Mouse (Mus musculus): ENCODE results near the gene Defb29. TPM values are rescaled to one million over a fixed set of nuclear protein-coding genes. Genes with fewer than 3 reads are reported as not detected.

The Defb29 gene
- not detected in 2 replicates for polyA plus RNA-seq (2015; fragmentation: Nextera tagmentation; extraction: Ambion mirVana)

DNA sequence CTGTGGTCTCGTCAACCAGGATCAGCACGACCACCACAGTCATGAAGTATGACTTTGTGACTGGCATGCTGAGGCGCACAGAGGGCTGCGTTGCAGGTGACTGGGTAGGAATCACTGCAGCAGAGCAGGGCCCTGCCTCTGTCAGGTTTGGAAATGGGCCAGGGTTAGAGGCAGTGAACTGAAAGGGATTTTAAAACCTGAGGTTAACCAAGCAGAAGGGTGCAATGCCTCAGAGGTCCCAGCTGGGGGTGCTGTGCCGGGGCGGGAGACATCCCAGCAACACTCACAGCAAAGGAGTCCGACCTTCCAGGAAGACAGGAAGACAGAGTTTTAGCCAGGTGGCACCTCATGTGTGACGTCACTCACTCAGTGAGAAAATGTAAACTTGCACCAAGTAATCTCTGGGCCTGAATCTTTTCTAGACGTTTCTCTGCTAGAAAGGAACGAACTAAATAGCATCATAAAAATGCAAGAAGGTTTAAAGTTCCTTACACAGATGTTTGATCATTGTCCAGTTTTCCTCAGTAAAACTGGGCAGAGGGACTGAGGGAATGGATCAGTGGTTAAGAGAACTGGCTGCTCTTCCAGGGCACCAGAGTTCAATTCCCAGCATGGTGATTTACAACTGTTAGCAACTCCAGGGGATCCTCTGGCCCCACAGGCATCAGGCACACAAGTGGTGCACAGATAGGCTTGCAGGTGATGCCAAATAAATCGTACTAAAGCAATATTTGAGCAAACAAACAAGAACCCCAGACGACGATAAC is at the start of gene Defb29:
Defb29 (minus strand) TSS at position 155 of the 767 bp plus-strand sequence.
- no peaks in the 10 kb centered on the region for H3K36me3 ChIP-seq (ENCODE audit: control insufficient read depth, insufficient read depth, low read length)
- H3K9me3 ChIP-seq (ENCODE audit: control insufficient read depth, low read length), result no peaks in the 10 kb centered on the region
- no peaks in the 10 kb centered on the region for H3K4me1 ChIP-seq (ENCODE audit: control insufficient read depth, insufficient read depth, low read depth, low read length)
- no peak within 1 kb of the TSS for H3K4me2 ChIP-seq (ENCODE audit: low read length)
- 51% methylated on average over 13 of the region's 13 CpGs for WGBS
- no peak within 1 kb of the TSS for H3K27ac ChIP-seq (ENCODE audit: low read depth, low read length)
- H3K27me3 ChIP-seq (replicated peaks; ENCODE audit: control insufficient read depth, insufficient read depth, low read length), result no peaks in the 10 kb centered on the region
- no peak for ATAC-seq
- no peak within 1 kb of the TSS for H3K4me3 ChIP-seq (ENCODE audit: low read length)
- H3K9ac ChIP-seq (ENCODE audit: low read depth, low read length), result no peak within 1 kb of the TSS

GRCm38 (mm10) chr2:152589021-152589420 is 49.1 kb upstream of the Defb29 start:
- no peak for ATAC-seq
- Histone ChIP-seq H3K9me3 (ENCODE audit: control insufficient read depth, low read length) (no peaks in the 10 kb centered on the region), H3K27ac (ENCODE audit: low read depth, low read length) (no peak overlapping the region), H3K4me1 (ENCODE audit: control insufficient read depth, insufficient read depth, low read depth, low read length) (no peaks in the 10 kb centered on the region), H3K4me3 (ENCODE audit: low read length) (no peak overlapping the region), H3K36me3 (ENCODE audit: control insufficient read depth, insufficient read depth, low read length) (no peaks in the 10 kb centered on the region), H3K27me3 (replicated peaks; ENCODE audit: control insufficient read depth, insufficient read depth, low read length) (no peaks in the 10 kb centered on the region), H3K9ac (ENCODE audit: low read depth, low read length) (no peak overlapping the region), H3K4me2 (ENCODE audit: low read length) (no peak overlapping the region)
- 57% methylated on average over 6 of the region's 6 CpGs for WGBS

DNA sequence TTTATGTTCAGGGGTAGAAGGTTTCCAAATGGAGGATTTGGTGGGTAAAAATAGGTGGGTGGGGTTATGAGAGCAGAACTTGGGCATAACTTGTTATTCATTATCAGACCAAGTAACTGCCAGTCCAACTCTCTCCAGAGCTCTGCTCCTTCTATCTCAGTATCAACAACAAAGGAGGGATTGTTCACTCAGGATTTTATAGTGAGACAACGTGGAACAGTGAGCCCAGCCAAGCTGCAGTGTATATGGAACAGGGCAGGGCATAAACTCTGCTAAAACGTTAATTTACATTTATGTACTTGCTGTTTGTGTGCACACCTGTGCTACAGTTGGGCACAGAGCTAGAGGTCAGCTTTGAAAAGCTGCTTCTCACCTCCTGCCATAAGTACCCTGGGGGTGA is 48.6 kb upstream of the Defb29 start:
- H3K9me3 ChIP-seq (ENCODE audit: control insufficient read depth, low read length), result no peaks in the 10 kb centered on the region
- H3K4me2 ChIP-seq (ENCODE audit: low read length), result no peak overlapping the region
- H3K9ac ChIP-seq (ENCODE audit: low read depth, low read length), result no peak overlapping the region
- 55% methylated on average over 2 of the region's 2 CpGs for WGBS
- H3K4me3 ChIP-seq (ENCODE audit: low read length), result no peak overlapping the region
- H3K27ac ChIP-seq (ENCODE audit: low read depth, low read length), result no peak overlapping the region
- H3K36me3 ChIP-seq (ENCODE audit: control insufficient read depth, insufficient read depth, low read length), result no peaks in the 10 kb centered on the region
- no peak for ATAC-seq
- no peaks in the 10 kb centered on the region for H3K4me1 ChIP-seq (ENCODE audit: control insufficient read depth, insufficient read depth, low read depth, low read length)
- H3K27me3 ChIP-seq (replicated peaks; ENCODE audit: control insufficient read depth, insufficient read depth, low read length), result no peaks in the 10 kb centered on the region

DNA sequence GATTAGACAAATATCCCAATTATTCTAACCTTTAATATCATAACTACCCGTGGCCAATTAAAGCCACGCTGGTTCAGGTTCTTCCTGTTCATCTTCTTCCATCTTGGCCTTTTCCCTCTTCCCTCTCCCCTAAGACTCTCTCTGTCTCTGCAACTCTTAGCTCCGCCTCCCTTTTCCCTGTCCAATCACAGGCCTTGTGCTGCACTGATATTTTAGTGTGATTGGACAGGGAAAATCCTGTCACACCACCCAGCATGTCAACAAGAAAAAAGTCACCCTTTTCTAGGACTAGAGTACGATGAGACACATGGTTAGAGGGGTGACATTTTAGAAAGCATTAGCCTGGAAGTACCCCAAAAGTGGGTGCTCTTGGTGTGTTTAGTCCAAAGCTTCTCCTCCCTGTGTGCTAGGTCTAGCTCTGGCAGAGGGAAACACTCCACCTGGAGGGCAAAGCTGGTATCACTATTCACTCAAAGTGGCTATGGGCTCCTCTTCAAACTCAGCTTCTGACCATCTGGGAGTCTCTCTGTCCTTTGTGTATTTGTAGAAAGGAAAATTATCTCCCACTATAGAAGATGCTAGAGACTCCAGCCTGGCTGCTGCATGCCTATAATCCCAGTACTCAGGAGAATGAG is 47.1 kb upstream of the Defb29 start:
- no peak overlapping the region for H3K4me2 ChIP-seq (ENCODE audit: low read length)
- no peak overlapping the region for H3K9ac ChIP-seq (ENCODE audit: low read depth, low read length)
- WGBS, result 76% methylated on average over 4 of the region's 4 CpGs
- H3K4me1 ChIP-seq (ENCODE audit: control insufficient read depth, insufficient read depth, low read depth, low read length), result no peaks in the 10 kb centered on the region
- no peaks in the 10 kb centered on the region for H3K9me3 ChIP-seq (ENCODE audit: control insufficient read depth, low read length)
- H3K27me3 ChIP-seq (replicated peaks; ENCODE audit: control insufficient read depth, insufficient read depth, low read length), result no peaks in the 10 kb centered on the region
- ATAC-seq, result no peak
- no peaks in the 10 kb centered on the region for H3K36me3 ChIP-seq (ENCODE audit: control insufficient read depth, insufficient read depth, low read length)
- H3K4me3 ChIP-seq (ENCODE audit: low read length), result no peak overlapping the region
- no peak overlapping the region for H3K27ac ChIP-seq (ENCODE audit: low read depth, low read length)

DNA sequence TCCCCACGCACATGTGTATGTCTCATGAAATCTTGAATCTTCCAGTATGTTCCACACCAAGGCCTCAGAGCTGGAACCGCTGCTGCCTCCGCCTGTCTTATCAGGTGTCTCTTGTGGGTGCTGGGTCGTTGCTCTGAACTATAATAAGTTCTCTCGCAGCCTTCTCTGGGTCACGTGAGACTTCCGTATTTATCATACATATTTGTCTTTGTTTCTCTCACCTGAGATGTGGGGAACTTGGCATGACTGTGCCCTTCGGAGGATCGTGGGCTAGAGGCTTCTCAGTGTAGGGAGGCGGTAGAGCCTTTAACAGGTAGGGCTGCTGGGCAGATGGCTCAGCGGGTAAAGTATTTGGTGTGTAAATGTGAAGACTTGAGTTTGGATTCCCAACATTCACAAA is 40.7 kb upstream of the Defb29 start:
- Histone ChIP-seq H3K9ac (ENCODE audit: low read depth, low read length) (no peak overlapping the region), H3K36me3 (ENCODE audit: control insufficient read depth, insufficient read depth, low read length) (no peaks in the 10 kb centered on the region), H3K4me3 (ENCODE audit: low read length) (no peak overlapping the region), H3K27me3 (replicated peaks; ENCODE audit: control insufficient read depth, insufficient read depth, low read length) (no peaks in the 10 kb centered on the region), H3K27ac (ENCODE audit: low read depth, low read length) (no peak overlapping the region), H3K4me2 (ENCODE audit: low read length) (no peak overlapping the region), H3K9me3 (ENCODE audit: control insufficient read depth, low read length) (no peaks in the 10 kb centered on the region), H3K4me1 (ENCODE audit: control insufficient read depth, insufficient read depth, low read depth, low read length) (no peaks in the 10 kb centered on the region)
- ATAC-seq, result no peak
- 91% methylated on average over 11 of the region's 11 CpGs for WGBS

GRCm38 (mm10) chr2:152580107-152580506 is 40.2 kb upstream of the Defb29 start, which contains the start of gene Defb19:
Gene Defb19 (minus strand): TSS chr2:152580312.
- H3K27ac ChIP-seq (ENCODE audit: low read depth, low read length), result no peak within 1 kb of the TSS
- H3K4me1 ChIP-seq (ENCODE audit: control insufficient read depth, insufficient read depth, low read depth, low read length), result no peaks in the 10 kb centered on the region
- H3K9me3 ChIP-seq (ENCODE audit: control insufficient read depth, low read length), result no peaks in the 10 kb centered on the region
- no peaks in the 10 kb centered on the region for H3K36me3 ChIP-seq (ENCODE audit: control insufficient read depth, insufficient read depth, low read length)
- ATAC-seq, result no peak
- H3K27me3 ChIP-seq (replicated peaks; ENCODE audit: control insufficient read depth, insufficient read depth, low read length), result no peaks in the 10 kb centered on the region
- WGBS, result 74% methylated on average over 7 of the region's 7 CpGs
- no peak within 1 kb of the TSS for H3K4me3 ChIP-seq (ENCODE audit: low read length)
- H3K9ac ChIP-seq (ENCODE audit: low read depth, low read length), result no peak within 1 kb of the TSS
- H3K4me2 ChIP-seq (ENCODE audit: low read length), result no peak within 1 kb of the TSS

DNA sequence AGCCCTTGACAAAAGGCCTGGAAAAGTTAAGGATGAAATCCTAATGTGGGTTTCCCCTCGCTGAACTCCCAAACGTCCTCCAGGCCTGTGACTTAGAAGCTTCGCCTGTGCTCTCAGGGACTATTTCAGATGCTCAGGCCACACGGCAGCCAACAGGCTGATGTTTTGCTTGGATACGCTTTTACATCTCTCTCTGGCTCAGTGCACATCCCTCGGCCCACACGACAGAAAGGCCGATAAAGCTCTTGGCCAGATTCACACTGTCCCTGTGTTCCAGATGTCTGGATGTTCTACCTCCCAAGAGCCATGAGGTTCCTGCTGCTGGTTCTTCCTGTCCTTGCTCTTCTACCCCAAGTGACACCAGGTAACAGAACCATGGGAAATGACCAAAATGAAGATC is 33.6 kb upstream of the Defb29 start:
- Histone ChIP-seq H3K4me1 (ENCODE audit: control insufficient read depth, insufficient read depth, low read depth, low read length) (no peaks in the 10 kb centered on the region), H3K27me3 (replicated peaks; ENCODE audit: control insufficient read depth, insufficient read depth, low read length) (no peaks in the 10 kb centered on the region), H3K4me2 (ENCODE audit: low read length) (no peak overlapping the region), H3K9ac (ENCODE audit: low read depth, low read length) (no peak overlapping the region), H3K4me3 (ENCODE audit: low read length) (no peak overlapping the region), H3K9me3 (ENCODE audit: control insufficient read depth, low read length) (no peaks in the 10 kb centered on the region), H3K36me3 (ENCODE audit: control insufficient read depth, insufficient read depth, low read length) (no peaks in the 10 kb centered on the region), H3K27ac (ENCODE audit: low read depth, low read length) (no peak overlapping the region)
- 86% methylated on average over 8 of the region's 8 CpGs for WGBS
- no peak for ATAC-seq

GRCm38 (mm10) chr2:152572114-152572794 is 32.4 kb upstream of the Defb29 start, which contains the start of gene Defb21:
Gene Defb21 (plus strand): TSS chr2:152572744.
- H3K9ac ChIP-seq (ENCODE audit: low read depth, low read length), result no peak within 1 kb of the TSS
- no peaks in the 10 kb centered on the region for H3K9me3 ChIP-seq (ENCODE audit: control insufficient read depth, low read length)
- no peak within 1 kb of the TSS for H3K27ac ChIP-seq (ENCODE audit: low read depth, low read length)
- 64% methylated on average over 11 of the region's 11 CpGs for WGBS
- H3K4me2 ChIP-seq (ENCODE audit: low read length), result no peak within 1 kb of the TSS
- H3K4me1 ChIP-seq (ENCODE audit: control insufficient read depth, insufficient read depth, low read depth, low read length), result no peaks in the 10 kb centered on the region
- H3K27me3 ChIP-seq (replicated peaks; ENCODE audit: control insufficient read depth, insufficient read depth, low read length), result no peaks in the 10 kb centered on the region
- H3K4me3 ChIP-seq (ENCODE audit: low read length), result no peak within 1 kb of the TSS
- H3K36me3 ChIP-seq (ENCODE audit: control insufficient read depth, insufficient read depth, low read length), result no peaks in the 10 kb centered on the region
- no peak for ATAC-seq

DNA sequence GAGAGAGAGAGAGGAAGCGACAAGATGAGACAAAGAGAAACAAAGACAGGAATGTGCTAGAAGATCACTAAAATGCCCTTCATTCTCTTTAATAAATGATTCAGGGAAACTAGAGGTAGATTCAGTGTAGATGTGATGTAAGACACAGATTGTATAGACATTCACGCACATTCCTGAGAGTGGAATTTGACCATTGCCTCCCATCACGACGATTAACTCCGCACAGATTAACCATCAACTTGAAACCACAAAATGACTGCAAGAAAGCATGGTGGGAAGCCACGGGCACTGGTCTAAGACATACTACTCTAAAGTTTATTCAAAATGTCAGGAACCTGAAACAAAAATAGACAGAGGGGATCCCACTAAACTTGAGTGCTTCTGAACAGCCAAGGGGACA is 30.4 kb upstream of the Defb29 start:
- 79% methylated on average over 6 of the region's 6 CpGs for WGBS
- Histone ChIP-seq H3K9ac (ENCODE audit: low read depth, low read length) (no peak overlapping the region), H3K27me3 (replicated peaks; ENCODE audit: control insufficient read depth, insufficient read depth, low read length) (no peaks in the 10 kb centered on the region), H3K4me1 (ENCODE audit: control insufficient read depth, insufficient read depth, low read depth, low read length) (no peaks in the 10 kb centered on the region), H3K27ac (ENCODE audit: low read depth, low read length) (no peak overlapping the region), H3K4me3 (ENCODE audit: low read length) (no peak overlapping the region), H3K4me2 (ENCODE audit: low read length) (no peak overlapping the region), H3K9me3 (ENCODE audit: control insufficient read depth, low read length) (no peaks in the 10 kb centered on the region), H3K36me3 (ENCODE audit: control insufficient read depth, insufficient read depth, low read length) (no peaks in the 10 kb centered on the region)
- ATAC-seq, result no peak
